Mouse (Mus musculus) kidney, adult 2 months (tissue): ENCODE results near the gene Oas1e.

ENCODE experiments used
- CTCF ChIP-seq: fragments of 200-500 bp; conservative IDR thresholded peaks from 2 replicates; pipeline ENCODE4 v1.5.1; 2011; ENCODE audit warnings: low read depth, mild to moderate bottlenecking, control low read depth, low read length, moderate library complexity, mixed read lengths; ENCODE audit not compliant: insufficient read depth, insufficient read length
- POLR2A ChIP-seq: fragments of 200-500 bp; IDR thresholded peaks from one replicate; pipeline ENCODE4 v1.6.1; 2011; ENCODE audit warnings: low read depth, low read length, control low read depth

DNA sequence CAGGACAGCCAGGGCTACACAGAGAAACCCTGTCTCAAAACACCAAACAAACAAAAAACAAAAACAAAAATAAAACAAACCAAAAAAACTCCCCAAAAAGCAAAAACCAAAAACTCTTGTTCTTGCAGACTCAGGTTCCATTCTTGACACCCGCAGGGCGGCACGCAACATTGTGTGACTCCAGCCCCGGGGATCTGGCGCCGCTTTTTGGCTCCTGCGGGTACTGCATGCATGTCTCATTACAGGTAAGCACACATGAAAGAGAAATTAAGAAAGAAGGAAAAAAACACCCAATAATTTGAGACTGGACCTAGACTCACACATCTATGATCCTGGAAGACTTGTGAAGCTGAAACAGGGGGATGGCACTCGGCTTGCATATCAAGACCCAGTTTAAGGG is 30.3 kb downstream of the Oas1e start:
- TF ChIP-seq POLR2A (no peak), CTCF (no peak)
